Mouse (Mus musculus) cerebellum, adult 2 months (tissue): ENCODE results near the gene Mea1.

Experiments
- CTCF ChIP-seq: fragments of 200-500 bp; IDR thresholded peaks from 2 replicates; pipeline ENCODE4 v1.5.1; 2011; ENCODE audit warnings: low read depth, mild to moderate bottlenecking, control low read depth, low read length, moderate library complexity, borderline replicate concordance; ENCODE audit not compliant: insufficient read depth
- POLR2A ChIP-seq: fragments of 200-500 bp; IDR thresholded peaks from 2 replicates; pipeline ENCODE4 v1.6.1; 2011; ENCODE audit warnings: low read length, control low read depth, borderline replicate concordance; ENCODE audit not compliant: insufficient read depth

DNA sequence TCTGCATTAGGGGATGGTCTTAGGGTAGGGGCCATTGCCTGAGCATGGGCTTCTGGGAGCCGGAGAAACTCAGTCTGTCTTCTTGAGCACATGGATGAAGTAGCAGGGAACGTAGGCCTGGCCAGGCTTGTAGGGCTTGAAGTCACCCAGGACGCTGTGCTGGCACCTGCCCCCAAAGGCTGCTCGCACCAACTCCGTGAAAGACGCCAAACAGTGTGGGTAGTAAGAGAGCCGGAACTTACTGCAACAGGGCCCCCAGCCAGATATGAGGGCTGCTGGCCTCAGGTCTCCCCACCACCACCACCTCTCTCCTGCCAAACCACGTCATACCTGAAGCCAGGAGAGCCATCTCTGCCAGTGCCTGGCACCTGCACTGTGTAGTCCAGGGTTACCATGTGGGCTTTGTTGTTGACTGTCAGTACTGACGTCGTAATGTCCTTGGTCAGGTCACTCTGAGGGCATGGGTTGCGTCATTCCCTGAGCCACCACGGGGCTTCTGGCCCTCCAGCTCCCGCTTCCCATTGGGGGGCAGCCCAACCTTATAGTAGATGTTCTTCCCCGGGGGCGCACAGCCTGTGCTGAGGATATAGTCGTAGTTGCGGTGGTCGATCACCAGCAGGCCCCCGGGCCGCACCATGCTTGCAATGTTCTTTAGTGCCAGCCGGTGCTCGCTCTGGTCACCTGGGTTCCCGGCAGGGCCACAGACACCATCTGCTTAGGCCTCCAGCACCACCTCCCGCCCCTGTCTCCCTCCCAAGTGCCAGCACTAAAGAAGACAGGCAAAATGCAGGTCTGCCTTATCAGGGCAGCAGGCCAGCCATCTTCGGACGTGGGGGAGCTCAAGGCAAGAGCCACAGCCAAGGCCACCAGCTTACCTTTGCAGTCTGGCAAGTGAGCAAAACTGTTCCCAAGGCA is 47.4 kb downstream of the Mea1 start:
- TF ChIP-seq CTCF (no peak), POLR2A (no peak)
